Mouse (Mus musculus): Measurements from ENCODE around the gene Eya4.

The Eya4 gene

DNA sequence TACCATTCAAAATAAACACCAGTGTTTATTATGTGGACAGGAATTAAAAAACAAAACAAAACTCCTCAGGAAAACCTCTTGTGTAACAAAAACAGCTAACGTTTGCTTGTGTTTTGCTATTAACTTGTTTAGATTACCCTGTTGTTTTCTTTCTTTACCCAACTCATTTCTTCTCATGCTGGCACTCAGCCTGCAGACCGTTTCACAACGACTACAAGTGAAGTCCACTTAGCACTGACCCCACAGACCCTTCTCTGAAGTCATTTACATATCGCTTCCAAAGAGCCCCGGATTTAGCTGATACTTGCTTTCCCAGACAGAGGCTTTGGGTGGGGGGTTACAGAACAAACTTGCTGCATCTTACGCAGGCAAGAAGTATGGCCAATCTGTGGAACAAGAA lies 286.9 kb downstream of the Eya4 start:
- DNase-seq (ENCODE audit: low spot score in 2 of 2) = no peak

DNA sequence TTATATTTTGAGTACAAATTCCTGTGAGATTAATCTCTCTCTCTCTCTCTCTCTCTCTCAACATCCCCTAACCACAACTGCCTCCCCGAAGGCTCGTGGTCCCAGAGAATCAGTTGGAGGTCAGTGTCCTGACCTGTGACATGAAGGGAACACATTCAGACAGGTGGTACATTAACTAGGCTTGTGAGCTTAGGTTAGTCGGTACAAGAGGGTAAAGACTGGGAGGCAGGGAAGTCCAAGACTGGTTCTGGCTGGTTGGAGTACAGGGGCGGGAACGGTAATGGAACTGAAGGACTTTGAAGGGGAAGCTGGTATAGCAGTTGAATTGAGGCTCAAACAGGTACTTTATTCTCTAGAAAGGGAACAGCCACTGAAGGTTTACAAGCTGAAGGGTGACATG lies 287.9 kb downstream of the Eya4 start:
- no peak for DNase-seq (ENCODE audit: low spot score in 2 of 2)

GRCm38 (mm10) chr10:23060694-23061060 lies 289.9 kb downstream of the Eya4 start:
- DNase-seq (ENCODE audit: low spot score in 2 of 2) = no peak

DNA sequence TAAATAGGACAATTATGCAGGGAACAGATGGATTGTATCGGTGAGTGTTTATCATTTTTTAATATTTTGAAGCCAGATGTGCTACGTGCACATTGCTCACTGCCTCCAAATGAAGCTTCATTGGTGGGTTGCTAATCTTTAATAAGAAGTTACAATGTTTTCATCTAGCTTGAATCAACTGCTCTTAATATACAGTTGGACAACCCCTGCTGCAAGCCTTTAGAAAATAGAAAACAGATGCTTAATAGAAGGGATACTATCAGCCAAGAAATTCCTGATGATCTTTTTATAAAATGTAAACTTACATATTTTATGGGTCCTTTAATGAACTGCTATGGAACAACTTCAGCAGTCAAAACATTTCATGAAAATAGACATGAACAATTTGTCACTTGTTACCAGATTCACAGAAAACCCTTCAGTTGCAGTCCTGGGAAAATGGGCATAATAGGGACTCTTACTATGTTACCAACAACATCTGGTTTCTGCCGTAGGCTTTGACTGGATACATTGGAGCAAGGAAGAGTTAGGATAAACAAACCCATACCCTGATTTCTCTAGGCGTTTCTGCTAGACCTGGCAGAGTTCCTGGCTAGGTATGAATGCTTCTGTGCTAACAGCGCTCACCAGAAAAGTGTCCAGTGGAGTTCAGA lies 290.4 kb downstream of the Eya4 start:
- DNase-seq (ENCODE audit: low spot score in 2 of 2) = no peak

- no peak for DNase-seq (ENCODE audit: low spot score in 2 of 2)
Measured at GRCm38 (mm10) chr10:23053379-23053915, 297.1 kb downstream of the Eya4 start.
